Mouse (Mus musculus): ENCODE measurements around the gene Fbxl17.

DNA sequence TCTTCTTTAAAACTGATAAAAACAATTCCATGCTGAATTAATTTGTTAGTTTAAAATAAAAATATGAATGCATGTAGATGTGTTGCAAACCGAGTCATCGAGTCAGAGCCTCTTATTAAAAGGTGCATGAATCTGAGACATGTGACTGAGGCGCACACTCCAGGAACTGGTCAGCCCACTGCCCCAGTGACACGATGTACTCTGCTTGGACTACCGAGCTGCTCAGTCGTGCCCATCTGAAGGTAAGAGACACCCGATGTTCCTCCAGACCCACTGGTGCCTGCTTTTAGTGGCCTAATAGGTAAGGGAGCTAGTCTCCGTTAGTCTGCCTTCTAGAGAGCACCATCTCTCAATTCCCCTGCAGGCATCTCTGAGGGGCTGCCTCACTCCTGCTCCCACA is 100.0 kb downstream of the Fbxl17 start:
- no peak for TF ChIP-seq CTCF (IDR thresholded peaks at IDR 0.05; ENCODE audit: borderline replicate concordance, insufficient read depth, low read length)
- TF ChIP-seq POLR2A (IDR thresholded peaks at IDR 0.05; ENCODE audit: low read depth, low read length): no peak

Measured in embryonic fibroblast, embryonic 13.5 days (primary cell).